Mouse (Mus musculus) brown adipose tissue, adult 24 weeks (tissue): ENCODE measurements around the gene Muc13. TPM values are rescaled to one million over a fixed set of nuclear protein-coding genes. Genes with fewer than 3 reads are reported as not detected.

Source experiments
- H3K27ac ChIP-seq: fragments of 200-500 bp; replicated peaks from 2 replicates; pipeline ENCODE4 v1.5.1; 2012; ENCODE audit warnings: low read depth, mild to moderate bottlenecking, low read length
- H3K4me1 ChIP-seq: fragments of 200-500 bp; 2 replicates; pipeline ENCODE4 v1.6.1; 2012; ENCODE audit warnings: low read length, mixed read lengths; ENCODE audit not compliant: control insufficient read depth, insufficient read depth, insufficient read length
- H3K4me3 ChIP-seq: fragments of 200-500 bp; 2 replicates; pipeline ENCODE4 v1.5.1; 2012; ENCODE audit warnings: low read depth, mild to moderate bottlenecking, low read length, moderate library complexity; ENCODE audit not compliant: insufficient read depth
- polyA plus RNA-seq: library from polyadenylated mRNA; stranded (reverse); fragments of >200 nt; gene quantifications from 2 replicates; pipeline ENCODE4 v1.2.4, GENCODE M21; 2012; ENCODE audit not compliant: missing spikeins, insufficient read depth, insufficient read length

Gene Muc13
- polyA plus RNA-seq, 1 experiment: not detected

DNA sequence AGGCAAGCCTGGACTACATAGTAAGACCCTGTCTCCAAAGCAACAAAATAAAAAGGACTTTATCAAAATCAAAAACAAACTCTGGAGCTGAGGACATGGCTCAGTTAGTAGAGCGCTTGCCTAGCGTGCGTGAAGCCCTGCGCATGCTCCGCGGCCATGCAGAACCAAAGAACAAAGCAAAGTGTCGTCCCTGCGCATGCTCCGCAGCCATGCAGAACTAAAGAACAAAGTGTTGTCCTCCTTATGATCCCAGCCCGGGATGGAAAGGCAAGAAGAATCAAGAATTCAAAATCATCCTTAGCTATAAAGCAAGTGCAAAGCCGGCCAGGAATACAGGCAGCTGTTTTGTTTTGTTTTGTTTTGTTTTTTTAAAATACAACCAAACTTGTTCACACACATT lies 32.8 kb upstream of the Muc13 start:
- H3K27ac ChIP-seq: no peak overlapping the region
- H3K4me1 ChIP-seq: no peaks in the 10 kb centered on the region
- H3K4me3 ChIP-seq: no peak overlapping the region

DNA sequence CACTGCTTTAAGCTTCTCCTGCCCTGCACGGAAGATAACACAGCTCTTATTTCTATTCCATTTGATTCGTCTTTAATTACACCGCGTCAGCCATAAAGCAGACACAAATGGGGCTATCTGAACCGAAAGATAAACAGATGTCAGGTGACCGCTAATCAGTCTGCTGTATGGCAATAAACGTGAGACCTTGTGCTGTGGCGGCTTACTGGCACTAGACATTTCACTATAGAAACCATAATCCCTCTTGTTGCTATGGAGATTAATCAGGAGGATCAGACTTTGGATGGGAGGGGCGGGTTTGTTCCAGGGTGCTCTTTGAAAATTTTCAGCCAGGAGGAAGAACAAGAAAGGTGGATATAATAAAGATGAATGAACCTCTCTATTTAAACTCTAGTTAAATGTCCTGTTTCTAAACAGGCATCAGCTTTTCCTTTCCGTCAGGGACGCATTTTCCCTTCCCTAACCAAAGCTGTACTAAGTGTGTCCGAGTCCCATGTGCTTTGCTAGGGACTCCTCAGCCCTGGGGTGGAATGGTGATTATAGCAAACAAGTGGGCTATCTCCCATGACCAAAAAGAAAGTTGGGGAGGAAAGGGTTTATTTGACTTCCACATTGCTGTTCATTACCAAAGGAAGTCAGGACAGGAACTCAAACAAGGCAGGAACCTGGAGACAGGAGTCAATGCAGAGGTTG lies 29.2 kb upstream of the Muc13 start:
- Histone ChIP-seq H3K4me3 (no peak overlapping the region), H3K4me1 (no peaks in the 10 kb centered on the region), H3K27ac (no peak overlapping the region)

GRCm38 (mm10) chr16:33765477-33765876 lies 28.4 kb upstream of the Muc13 start:
- H3K4me1 ChIP-seq: no peaks in the 10 kb centered on the region
- H3K27ac ChIP-seq: no peak overlapping the region
- H3K4me3 ChIP-seq: no peak overlapping the region

- no peaks in the 10 kb centered on the region for H3K4me1 ChIP-seq
- no peak overlapping the region for H3K27ac ChIP-seq
These were observed 27.5 kb upstream of the Muc13 start for GRCm38 (mm10) chr16:33766309-33766708.

DNA sequence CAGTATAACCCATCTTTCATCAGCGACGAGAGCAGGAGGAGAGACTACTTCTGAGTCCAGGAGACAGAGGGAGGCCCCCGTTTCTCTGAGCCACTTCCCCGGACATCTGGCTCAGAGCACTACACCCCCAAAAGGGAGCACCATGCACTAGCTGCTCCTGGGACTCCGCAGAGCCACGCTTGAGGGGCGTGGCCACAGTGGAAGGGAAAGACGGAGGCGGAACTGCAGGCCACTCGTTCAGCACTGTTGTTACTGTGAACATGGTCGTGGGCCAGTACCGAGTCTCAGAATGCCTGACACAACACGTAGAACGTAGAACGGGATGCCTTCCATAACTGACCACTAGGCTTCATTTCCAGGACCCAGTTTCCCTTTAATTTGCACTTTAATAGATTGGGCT lies 27.1 kb upstream of the Muc13 start:
- Histone ChIP-seq H3K4me3 (no peak overlapping the region), H3K4me1 (no peaks in the 10 kb centered on the region), H3K27ac (no peak overlapping the region)

More at GRCm38 (mm10) chr16:33766309-33766708, 27.5 kb upstream of the Muc13 start:
- H3K4me3 ChIP-seq: no peak overlapping the region

DNA sequence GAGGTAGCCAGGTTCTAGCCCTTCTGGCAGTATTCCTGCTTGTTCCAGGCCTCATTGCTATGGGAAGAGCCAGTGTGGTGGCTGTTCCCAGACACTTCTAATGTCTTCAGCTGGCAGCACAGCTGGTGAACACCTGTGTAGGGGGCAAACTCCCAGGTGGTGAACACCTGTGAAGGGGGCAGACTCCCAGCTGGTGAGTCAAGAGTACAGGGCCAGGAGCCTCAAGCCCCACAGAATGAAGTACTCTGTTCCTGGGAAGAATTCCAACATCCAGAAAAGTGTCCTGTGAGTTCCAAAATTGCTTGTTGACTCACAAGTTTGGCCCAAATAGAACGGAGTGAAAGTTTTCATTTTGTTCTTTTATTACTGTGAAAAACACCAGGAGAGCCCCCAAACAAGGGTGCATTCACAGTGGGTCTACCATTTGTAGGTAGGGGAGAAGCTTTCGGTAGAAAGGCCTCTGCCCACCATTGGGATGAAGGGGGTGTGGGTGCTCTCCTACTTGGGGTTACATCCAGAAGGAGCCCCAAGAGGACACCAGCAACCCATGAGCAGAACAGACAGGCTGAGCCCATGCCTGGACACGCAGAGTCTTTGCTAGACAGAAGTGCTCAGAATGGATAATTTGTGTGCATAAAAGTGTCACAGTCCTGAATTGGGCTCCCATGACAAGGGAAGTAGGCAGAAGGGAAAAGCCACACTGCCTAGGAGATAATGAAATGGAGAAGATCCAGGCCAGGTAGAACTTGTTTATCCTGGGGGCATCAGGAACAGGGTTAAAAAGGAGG lies 25.2 kb upstream of the Muc13 start:
- no peak overlapping the region for H3K4me3 ChIP-seq
- H3K4me1 ChIP-seq: no peaks in the 10 kb centered on the region
- H3K27ac ChIP-seq: no peak overlapping the region

DNA sequence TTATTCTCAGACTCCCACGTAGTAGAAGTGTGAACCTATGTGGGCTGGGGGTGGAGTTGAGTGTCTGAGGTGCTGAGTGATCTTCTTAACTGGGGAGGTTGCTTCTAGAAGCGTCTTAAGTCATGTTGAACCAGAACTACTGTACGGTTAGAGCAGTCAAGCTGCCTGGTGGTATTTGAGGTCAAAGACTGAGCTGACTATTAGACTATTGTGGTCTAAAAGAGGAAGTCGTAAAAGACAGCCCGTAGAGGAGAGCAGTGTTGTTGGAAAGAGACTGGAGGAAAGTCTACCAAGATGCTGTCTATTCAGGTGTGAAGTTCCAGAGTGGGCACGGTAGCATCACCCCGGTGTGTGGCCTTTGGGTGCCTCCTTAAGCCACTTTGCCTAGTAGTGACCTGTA lies 24.0 kb upstream of the Muc13 start:
- H3K4me1 ChIP-seq: no peaks in the 10 kb centered on the region

GRCm38 (mm10) chr16:33770778-33771454 lies 22.9 kb upstream of the Muc13 start:
- no peaks in the 10 kb centered on the region for H3K4me1 ChIP-seq
- H3K4me3 ChIP-seq: no peak overlapping the region
- no peak overlapping the region for H3K27ac ChIP-seq

More for the DNA sequence above, 24.0 kb upstream of the Muc13 start:
- Histone ChIP-seq H3K4me3 (no peak overlapping the region), H3K27ac (no peak overlapping the region)

DNA sequence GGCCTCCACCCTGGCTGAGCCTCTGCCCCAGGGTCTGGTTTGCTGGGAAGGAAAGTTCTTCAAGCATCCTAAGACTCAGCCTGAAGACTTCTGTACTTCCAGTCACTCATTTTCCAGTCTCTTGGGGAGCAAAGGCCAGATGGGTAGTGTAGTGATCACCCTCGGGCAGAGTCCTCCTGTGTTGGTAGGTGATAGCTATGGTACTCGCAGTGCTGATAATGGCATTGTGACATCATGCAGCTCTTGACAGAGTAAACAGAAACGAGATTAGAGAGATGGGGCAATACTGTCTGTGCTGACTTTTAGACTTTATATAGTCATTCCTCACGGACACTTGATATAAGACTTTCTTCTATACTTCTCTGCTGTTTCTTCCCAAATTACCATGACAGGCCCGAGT lies 21.0 kb upstream of the Muc13 start:
- no peak overlapping the region for H3K27ac ChIP-seq
- H3K4me1 ChIP-seq: no peaks in the 10 kb centered on the region
- H3K4me3 ChIP-seq: no peak overlapping the region

DNA sequence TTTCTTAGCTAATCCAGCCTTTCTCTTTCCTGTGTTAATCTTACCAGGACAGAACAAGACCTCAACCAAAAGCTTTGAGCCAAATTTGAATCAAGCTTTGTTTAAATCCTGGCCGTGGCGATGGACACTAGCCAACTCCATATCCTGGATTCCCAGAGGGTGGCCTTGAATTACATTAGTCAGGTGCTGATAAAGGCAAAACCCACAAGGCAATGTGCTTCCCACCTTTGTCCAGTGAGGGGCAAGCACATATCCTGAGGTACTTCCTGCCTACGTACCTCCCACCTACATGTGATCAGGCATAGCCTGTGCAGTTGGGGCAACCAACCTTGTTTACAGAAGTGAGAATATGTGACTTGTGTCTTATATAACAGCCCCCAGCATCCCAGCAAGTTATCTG lies 18.9 kb upstream of the Muc13 start:
- Histone ChIP-seq H3K4me1 (no peaks in the 10 kb centered on the region), H3K4me3 (no peak overlapping the region), H3K27ac (no peak overlapping the region)

- no peak overlapping the region for H3K4me3 ChIP-seq
- H3K4me1 ChIP-seq: no peaks in the 10 kb centered on the region
- H3K27ac ChIP-seq: no peak overlapping the region
These were observed 18.0 kb upstream of the Muc13 start for GRCm38 (mm10) chr16:33775733-33776335.

- H3K27ac ChIP-seq: no peak overlapping the region; the same call in 1 of the 2 replicates
- no peaks in the 10 kb centered on the region for H3K4me1 ChIP-seq
- no peak overlapping the region for H3K4me3 ChIP-seq
These were observed 16.9 kb upstream of the Muc13 start for GRCm38 (mm10) chr16:33776766-33777529.

- H3K4me1 ChIP-seq: no peaks in the 10 kb centered on the region
- H3K4me3 ChIP-seq: no peak overlapping the region
- no peak overlapping the region for H3K27ac ChIP-seq
These were observed 16.2 kb upstream of the Muc13 start for GRCm38 (mm10) chr16:33777607-33778006.

- Histone ChIP-seq H3K4me1 (no peaks in the 10 kb centered on the region), H3K27ac (no peak overlapping the region), H3K4me3 (no peak overlapping the region)
These were observed 11.8 kb upstream of the Muc13 start for GRCm38 (mm10) chr16:33781789-33782728.
